Mouse (Mus musculus) megakaryocyte, adult 5-6 weeks (primary cell): Measurements from ENCODE around the gene Itga9. TPM values are rescaled to one million over a fixed set of nuclear protein-coding genes. Genes with fewer than 3 reads are reported as not detected.
A peak's percentile ranks its signal among the peaks of the same experiment; 100 is the strongest.
"Not testable (repeated sequence)": the region's sequence is repeated elsewhere in the genome, so short reads cannot be mapped to it uniquely, and the experiment has no call there.

ENCODE experiments used
- ATAC-seq: 2 replicates; pipeline ENCODE4 v1.8.0; 2016; ENCODE audit warnings: mild to moderate bottlenecking, inconsistent platforms; ENCODE audit not compliant: poor library complexity, severe bottlenecking
- total RNA-seq, 2 experiments: library from RNA; stranded (forward) in 1 of 2; stranded (reverse) in 1 of 2; fragments of 153-499, 151-499 nt in 1 of 2; fragments of 221-1000, 200-1000 nt in 1 of 2; gene quantifications; 2 replicates each; pipeline versions ENCODE4 v1.2.3 to v1.2.4; 2015 to 2017

The Itga9 gene
- total RNA-seq (2015) = 0.87 TPM in 1 of 2 replicates, not detected in the other
- total RNA-seq (2017) = 0.04 and 0.28 TPM in 2 replicates

DNA sequence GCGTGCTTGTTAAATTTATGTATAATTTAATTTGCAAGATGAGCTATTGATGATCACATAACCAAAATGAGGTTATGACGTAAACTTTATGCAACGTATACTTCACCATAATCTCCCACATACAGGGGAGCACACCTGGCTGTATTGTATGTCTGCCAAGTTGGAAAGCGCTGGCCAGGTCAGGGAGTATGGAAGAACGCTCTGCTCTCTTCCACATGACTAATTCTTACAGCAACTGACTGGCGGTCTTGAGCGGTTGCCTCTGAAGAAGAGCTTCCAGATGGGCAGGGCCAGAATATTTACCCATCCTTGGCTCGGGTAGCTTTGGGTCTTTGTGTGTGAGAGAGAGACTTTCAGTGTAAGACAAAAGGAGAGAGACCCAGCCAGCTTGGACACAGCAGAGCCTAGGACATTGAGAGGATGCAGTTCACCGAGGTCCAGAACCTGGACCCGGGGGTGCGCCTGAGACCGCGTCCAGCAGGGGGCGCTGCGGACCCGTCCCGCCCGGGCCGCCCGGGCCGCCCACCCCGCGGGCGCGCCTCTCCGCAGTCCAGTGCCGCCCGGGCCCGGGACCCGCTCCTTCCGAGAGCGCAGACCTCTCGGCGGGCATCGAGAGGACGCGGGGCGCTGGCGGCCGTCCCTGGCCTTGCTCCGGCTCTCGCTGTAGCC is at the start of gene Itga9:
Itga9 (plus strand) TSS at position 543 of the 669 bp plus-strand sequence.
- ATAC-seq = peak; percentile 72

- ATAC-seq = no peak
Measured at GRCm38 (mm10) chr9:118556951-118557780, 49.3 kb upstream of the Itga9 start.

- ATAC-seq = no peak
Measured at GRCm38 (mm10) chr9:118563356-118563755, 43.1 kb upstream of the Itga9 start.

- no peak for ATAC-seq
Measured at GRCm38 (mm10) chr9:118563866-118564265, 42.6 kb upstream of the Itga9 start.

- no peak for ATAC-seq
Measured at GRCm38 (mm10) chr9:118564696-118565095, 41.8 kb upstream of the Itga9 start.

DNA sequence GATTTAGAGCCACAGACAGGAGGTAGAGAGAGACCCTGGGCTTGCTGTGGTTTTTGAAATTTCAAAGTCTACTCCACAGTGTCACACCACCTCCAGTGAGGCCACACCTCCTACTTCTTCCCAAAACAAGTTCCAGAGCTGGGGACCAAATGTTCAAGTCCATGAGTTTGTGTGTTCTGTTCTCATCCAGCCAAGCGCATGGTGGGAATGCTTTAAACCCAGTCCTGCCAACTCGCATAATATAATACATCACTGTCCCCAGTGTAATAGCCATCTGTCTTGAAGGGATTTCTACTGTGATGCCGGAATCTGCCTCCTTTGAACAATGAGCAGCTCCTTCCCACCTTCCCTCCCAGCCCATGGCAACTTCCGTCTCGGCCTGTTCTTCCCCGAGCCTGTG is 37.2 kb upstream of the Itga9 start:
- ATAC-seq = no peak

DNA sequence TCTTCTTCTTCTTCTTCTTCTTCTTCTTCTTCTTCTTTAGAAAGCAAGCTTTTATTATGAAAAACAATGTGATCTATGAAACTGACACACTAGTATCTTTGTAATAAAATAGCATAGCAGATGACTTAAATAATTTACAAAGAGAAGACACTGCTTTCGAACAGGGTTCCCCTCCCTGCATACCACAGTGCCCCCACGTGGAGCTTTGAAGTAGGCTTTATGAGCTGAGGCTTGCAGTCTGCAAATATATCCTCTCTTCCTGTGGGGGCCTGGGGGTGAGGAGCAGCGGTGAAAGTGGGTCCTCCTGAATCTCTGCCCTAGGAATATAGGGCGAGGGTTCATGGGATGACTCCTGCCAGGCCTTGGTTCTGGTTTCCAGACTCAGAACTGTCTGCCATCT is 35.6 kb upstream of the Itga9 start:
- no peak for ATAC-seq

GRCm38 (mm10) chr9:118571701-118572100 is 34.8 kb upstream of the Itga9 start:
- ATAC-seq = no peak

GRCm38 (mm10) chr9:118574911-118575310 is 31.6 kb upstream of the Itga9 start:
- ATAC-seq = no peak

DNA sequence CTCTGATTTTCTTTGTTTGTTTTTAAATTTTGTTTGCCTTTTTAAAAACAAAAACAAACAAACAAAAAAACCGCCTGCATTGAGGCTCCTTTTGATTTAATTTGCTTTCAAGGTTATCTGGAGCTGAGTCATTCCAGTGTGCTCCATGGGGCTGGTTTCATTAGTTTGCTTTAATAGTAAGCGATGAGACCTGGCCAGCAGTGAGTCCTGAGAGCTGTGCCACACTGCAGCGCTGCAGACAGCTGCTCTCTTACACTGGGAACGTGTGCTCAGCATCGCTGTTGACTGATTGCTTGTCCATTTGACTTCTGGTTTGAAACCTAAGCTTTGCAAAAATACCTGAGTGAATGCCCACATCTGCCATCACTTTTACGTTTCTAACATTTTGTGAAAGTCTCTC is 26.1 kb upstream of the Itga9 start:
- ATAC-seq = no peak

- ATAC-seq = no peak
Measured at GRCm38 (mm10) chr9:118582757-118583156, 23.7 kb upstream of the Itga9 start.

DNA sequence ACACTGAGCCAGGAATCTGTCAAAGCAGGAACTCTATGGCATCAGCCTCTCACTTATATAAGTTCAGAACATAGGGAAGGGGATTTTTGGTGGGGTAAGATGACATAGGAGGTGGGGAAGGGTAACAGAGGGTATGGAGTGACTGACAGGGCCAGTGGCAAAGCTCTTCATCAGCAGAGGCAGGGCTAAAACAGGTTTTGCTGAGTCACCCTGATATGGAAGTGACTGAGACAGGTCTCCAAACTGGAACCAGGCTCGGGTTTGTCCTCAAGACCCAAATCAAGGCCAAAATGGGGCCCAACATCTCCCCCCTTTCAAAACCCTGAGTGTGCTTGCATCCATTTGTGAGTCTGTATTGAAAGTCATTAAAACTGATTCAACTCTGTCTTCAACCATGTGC is 21.7 kb upstream of the Itga9 start:
- no peak for ATAC-seq

- ATAC-seq = no peak
Measured at GRCm38 (mm10) chr9:118585998-118586397, 20.5 kb upstream of the Itga9 start.

DNA sequence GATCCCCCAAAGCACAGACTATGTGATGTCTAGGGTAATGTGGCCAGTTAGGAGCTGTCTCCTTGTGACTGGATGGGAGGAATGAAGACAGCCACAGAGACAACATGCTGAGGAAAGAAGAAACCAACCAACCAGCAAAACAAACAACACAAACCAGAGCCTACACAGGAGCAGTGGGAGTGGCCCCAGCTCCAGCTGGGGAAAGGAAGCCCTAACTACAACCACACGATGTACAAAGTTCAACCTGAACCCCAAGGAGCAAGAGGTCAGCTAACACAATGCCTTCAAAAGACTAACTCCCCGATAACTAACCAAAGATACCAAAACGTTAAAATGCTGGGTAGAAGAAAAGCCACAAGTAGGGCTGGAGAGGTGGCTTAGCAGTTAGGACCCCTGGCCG is 19.4 kb upstream of the Itga9 start:
- ATAC-seq = no peak

- no peak for ATAC-seq
Measured at GRCm38 (mm10) chr9:118589249-118589648, 17.2 kb upstream of the Itga9 start.

GRCm38 (mm10) chr9:118590230-118590629 is 16.3 kb upstream of the Itga9 start:
- ATAC-seq = no peak

DNA sequence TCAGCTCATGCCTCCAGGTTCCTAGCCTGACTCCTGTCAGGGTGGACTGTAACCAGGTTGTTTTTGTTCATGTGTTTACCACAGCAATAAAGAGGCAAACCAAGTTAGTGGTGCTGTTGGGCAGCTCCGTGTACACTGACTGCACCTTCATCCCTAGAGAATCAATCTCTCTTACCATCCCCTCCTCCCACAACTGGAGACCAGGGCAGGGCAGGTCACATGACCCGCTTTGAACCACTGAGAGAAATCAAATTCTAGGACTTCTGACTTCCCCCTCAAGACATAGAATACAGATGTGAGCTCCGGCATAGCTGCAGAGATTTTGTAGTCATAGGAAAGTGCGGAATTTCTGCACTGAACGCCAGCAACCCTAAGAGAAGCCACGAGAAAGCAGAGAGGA is 14.9 kb upstream of the Itga9 start:
- no peak for ATAC-seq

GRCm38 (mm10) chr9:118592585-118593249 is 13.8 kb upstream of the Itga9 start:
- no peak for ATAC-seq

DNA sequence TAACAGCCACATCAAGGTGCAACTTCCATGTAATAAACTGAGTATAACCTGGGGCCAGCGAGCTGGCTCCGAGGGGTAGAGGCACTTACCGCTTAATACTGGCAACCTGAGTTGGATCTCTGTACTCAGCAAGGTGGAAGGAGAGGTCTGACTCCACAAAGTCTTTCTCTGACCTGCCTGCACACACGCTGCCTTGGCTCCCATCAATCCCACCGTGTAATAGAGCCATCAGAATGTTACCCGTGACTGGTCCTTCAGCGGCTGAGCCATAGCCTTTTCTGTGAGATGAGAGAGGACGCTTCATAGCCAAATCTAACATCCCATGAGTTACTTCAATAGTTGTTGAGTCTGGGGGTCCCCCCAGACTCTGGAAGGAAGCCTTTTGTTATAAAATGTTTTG is 13.0 kb upstream of the Itga9 start:
- ATAC-seq = no peak

DNA sequence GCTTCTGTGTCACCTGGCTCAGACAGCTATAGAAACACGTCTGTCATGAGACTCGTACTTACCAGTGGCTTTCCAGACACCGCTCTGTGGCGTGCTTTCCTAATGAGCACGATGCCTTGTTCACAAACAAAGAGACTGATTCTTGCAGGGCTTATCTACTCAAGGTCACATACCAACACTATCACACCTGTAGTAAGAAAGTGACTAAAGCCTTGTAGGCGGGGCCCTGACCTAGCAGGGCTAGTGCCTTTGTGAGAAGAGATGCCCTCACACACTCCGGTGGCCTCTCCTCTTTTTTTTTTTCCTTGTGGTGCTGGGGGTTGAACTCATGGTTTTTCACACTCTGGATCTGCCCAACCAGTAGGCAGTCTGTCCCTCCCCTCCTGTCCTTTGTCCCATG is 9.7 kb upstream of the Itga9 start:
- no peak for ATAC-seq

DNA sequence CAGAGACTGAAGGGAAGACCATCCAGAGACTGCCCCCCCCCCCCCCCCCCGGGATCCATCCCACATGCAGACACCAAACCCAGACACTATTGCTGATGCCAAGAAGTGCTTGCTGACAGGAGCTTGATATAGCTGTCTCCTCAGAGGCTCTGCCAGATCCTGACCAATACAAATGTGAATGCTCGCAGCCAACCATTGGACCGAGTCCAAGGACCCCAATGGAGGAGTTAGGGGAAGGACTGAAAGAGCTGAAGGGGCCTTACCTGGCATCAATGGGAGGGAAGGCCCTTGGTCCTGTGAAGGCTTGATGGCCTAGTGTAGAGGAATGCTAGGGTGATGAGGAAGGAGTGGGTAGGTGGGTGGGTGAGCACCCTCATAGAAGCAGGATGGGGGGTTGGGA is 6.1 kb upstream of the Itga9 start:
- not testable (repeated sequence) for ATAC-seq

GRCm38 (mm10) chr9:118602576-118602975 is 3.9 kb upstream of the Itga9 start:
- ATAC-seq = no peak
